Mouse (Mus musculus) embryo, embryonic 9.5 days (tissue): Measurements from ENCODE around the gene Tppp2.

Experiments used
- DNase-seq: peaks from one replicate; pipeline ENCODE4 v3.0.0-alpha.2; 2017; ENCODE audit errors: extremely low spot score

Tppp2 gene

GRCm38 (mm10) chr14:51960316-51960715 lies 42.1 kb downstream of the Tppp2 start:
- DNase-seq = no peak

- DNase-seq = no peak
Measured at GRCm38 (mm10) chr14:51967400-51967799, 49.2 kb downstream of the Tppp2 start.
